Mouse (Mus musculus): ENCODE results near the gene Mterf2. TPM values are rescaled to one million over a fixed set of nuclear protein-coding genes. Genes with fewer than 3 reads are reported as not detected.

Mterf2 gene
- 13.0 and 14.3 TPM in 2 replicates for polyA plus RNA-seq (2016; fragmentation: Nextera tagmentation; extraction: Ambion mirVana)

- ATAC-seq (ENCODE audit: insufficient number of reproducible peaks, low FRiP score): peak; percentile 100
- H3K27ac ChIP-seq (ENCODE audit: poor library complexity, severe bottlenecking): no peak within 1 kb of the TSS
- peak within 1 kb of the TSS; percentile 81 for H3K4me3 ChIP-seq
These were observed at the start of gene Mterf2 for GRCm38 (mm10) chr10:85127395-85128287. TSS of gene Mterf2 (minus strand) at chr10:85128027.

DNA sequence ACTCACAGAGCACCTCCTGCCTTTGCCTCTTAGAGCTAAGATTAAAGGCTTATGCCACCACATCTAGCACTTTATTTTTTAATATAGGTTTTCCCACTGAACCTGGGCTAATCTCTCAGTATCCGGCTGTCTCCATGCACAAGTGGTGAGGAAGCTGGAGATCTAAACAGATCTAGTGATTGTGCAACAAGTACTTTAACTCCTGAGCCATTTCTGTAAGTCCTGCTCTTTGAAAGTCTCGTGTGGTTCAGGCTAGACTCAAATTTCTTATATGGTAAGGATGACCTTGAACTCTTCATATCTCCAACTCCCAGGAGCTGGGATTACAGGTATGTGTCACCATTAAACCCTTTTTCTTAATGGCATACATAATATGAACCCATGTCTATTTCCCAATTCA lies 48.8 kb upstream of the Mterf2 start:
- ATAC-seq (ENCODE audit: insufficient number of reproducible peaks, low FRiP score): no peak
- Histone ChIP-seq H3K36me3 (no peaks in the 10 kb centered on the region), H3K4me3 (no peak overlapping the region), H3K4me1 (replicated peaks) (no peaks in the 10 kb centered on the region), H3K4me2 (no peak overlapping the region), H3K27me3 (replicated peaks) (no peaks in the 10 kb centered on the region), H3K27ac (ENCODE audit: poor library complexity, severe bottlenecking) (no peak overlapping the region), H3K9ac (no peak overlapping the region), H3K9me3 (replicated peaks) (no peaks in the 10 kb centered on the region)
- WGBS: 70% methylated on average over 2 of the region's 2 CpGs

More at GRCm38 (mm10) chr10:85127395-85128287, at the start of gene Mterf2:
- Histone ChIP-seq H3K9ac (peak within 1 kb of the TSS; percentile 86), H3K4me2 (peak within 1 kb of the TSS; percentile 71), H3K9me3 (replicated peaks) (no peaks in the 10 kb centered on the region), H3K36me3 (peaks cover 3% of the 10 kb centered on the region), H3K4me1 (replicated peaks) (peaks cover 15% of the 10 kb centered on the region), H3K27me3 (replicated peaks) (no peaks in the 10 kb centered on the region)
- WGBS: 7% methylated on average over 20 of the region's 20 CpGs

GRCm38 (mm10) chr10:85165306-85165705 lies 37.5 kb upstream of the Mterf2 start:
- Histone ChIP-seq H3K27me3 (replicated peaks) (no peaks in the 10 kb centered on the region), H3K4me2 (no peak overlapping the region), H3K36me3 (no peaks in the 10 kb centered on the region), H3K9ac (no peak overlapping the region), H3K4me1 (replicated peaks) (0 out of 2 replicates have a peak, but pooled peaks cover 3% of the 10 kb centered on the region), H3K9me3 (replicated peaks) (no peaks in the 10 kb centered on the region), H3K4me3 (no peak overlapping the region), H3K27ac (ENCODE audit: poor library complexity, severe bottlenecking) (no peak overlapping the region)
- WGBS: 78% methylated on average over 5 of the region's 5 CpGs
- no peak for ATAC-seq (ENCODE audit: insufficient number of reproducible peaks, low FRiP score)

- ATAC-seq (ENCODE audit: insufficient number of reproducible peaks, low FRiP score): no peak
- Histone ChIP-seq H3K27me3 (replicated peaks) (no peaks in the 10 kb centered on the region), H3K4me1 (replicated peaks) (0 out of 2 replicates have a peak, but pooled peaks cover 3% of the 10 kb centered on the region), H3K36me3 (no peaks in the 10 kb centered on the region), H3K27ac (ENCODE audit: poor library complexity, severe bottlenecking) (no peak overlapping the region), H3K9ac (no peak overlapping the region), H3K9me3 (replicated peaks) (no peaks in the 10 kb centered on the region), H3K4me3 (no peak overlapping the region), H3K4me2 (no peak overlapping the region)
- WGBS: 93% methylated on average over 13 of the region's 13 CpGs
These were observed 37.0 kb upstream of the Mterf2 start for GRCm38 (mm10) chr10:85164791-85165190.

DNA sequence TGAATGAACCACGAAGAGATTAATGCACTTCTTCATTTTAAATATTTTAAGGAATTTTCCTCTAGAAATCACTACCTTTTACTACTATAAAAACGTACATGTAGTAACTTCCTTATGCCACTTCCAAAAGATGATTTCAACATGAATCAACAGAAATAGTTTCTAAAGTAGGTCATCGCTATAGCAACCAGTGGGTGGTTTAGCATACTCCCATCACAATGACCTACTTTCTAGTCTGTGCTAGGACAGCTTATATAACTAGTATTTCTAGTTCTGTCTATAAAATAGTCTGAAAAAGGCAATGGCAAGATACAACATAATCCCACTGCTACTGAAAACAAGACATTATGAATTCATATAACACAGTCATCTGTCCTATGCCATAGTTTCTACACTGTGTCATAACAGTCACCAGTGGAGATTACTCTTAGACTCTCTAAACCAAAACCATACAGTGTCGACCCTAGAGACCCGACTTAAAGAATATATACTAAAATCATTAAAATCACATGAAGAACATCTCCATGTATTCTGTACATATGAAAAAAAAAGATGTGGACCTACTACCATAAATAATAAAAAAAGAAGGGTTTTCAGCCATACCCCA lies 34.0 kb upstream of the Mterf2 start:
- Histone ChIP-seq H3K36me3 (no peaks in the 10 kb centered on the region), H3K9me3 (replicated peaks) (no peaks in the 10 kb centered on the region), H3K27ac (ENCODE audit: poor library complexity, severe bottlenecking) (no peak overlapping the region), H3K4me2 (no peak overlapping the region), H3K27me3 (replicated peaks) (no peaks in the 10 kb centered on the region), H3K4me1 (replicated peaks) (no peaks in the 10 kb centered on the region), H3K9ac (no peak overlapping the region), H3K4me3 (no peak overlapping the region)
- WGBS: 77% methylated on average over 5 of the region's 5 CpGs
- no peak for ATAC-seq (ENCODE audit: insufficient number of reproducible peaks, low FRiP score)

DNA sequence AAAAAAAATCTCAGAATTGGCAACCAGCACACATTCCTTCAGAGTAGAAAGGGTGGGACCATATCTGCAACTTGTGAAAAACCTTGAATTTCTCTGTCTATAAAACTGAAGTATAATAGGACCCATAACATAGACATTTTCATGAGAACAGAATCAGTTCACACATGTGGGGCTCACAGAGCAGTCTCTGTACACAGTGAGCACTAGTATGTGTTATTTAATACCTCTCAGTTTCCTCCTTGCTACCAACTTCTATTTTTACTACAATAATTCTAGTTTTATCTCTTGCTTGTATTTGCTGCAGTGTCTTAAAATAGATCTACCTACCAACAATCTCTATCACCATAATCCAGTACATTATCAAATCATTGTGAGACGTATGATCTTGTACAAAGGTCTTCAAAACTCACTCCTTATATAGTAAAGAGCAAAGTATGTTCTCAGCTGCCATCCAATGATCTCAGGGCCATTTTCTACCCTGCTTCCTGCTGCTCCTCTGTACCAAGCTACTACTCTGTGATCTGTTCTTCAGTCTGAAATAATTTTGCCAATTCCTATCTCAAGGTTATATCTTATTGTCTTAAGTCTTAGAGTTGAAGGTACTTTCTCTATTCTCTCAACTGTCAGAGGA lies 32.3 kb upstream of the Mterf2 start:
- Histone ChIP-seq H3K4me1 (replicated peaks) (no peaks in the 10 kb centered on the region), H3K27ac (ENCODE audit: poor library complexity, severe bottlenecking) (no peak overlapping the region), H3K9ac (no peak overlapping the region), H3K4me2 (no peak overlapping the region), H3K9me3 (replicated peaks) (no peaks in the 10 kb centered on the region), H3K36me3 (no peaks in the 10 kb centered on the region), H3K4me3 (no peak overlapping the region), H3K27me3 (replicated peaks) (no peaks in the 10 kb centered on the region)
- 46% methylated on average over 1 of the region's 1 CpGs for WGBS
- ATAC-seq (ENCODE audit: insufficient number of reproducible peaks, low FRiP score): no peak

DNA sequence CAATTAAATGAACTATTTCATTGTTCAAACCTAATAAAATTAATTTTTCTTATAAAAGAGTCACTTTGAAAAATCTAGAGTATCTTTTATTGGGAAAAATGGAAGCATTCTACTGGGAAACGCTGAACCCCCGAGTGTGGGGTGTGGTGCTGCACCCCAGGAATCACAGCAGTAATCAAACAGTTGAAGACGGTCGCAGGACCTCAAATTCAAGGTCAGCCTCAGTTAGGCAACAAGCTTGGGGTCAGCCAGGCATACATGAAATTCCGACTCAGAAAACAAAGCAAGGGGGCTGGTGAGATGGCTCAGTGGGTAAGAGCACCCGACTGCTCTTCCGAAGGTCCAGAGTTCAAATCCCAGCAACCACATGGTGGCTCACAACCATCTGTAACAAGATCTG lies 29.6 kb upstream of the Mterf2 start:
- H3K27me3 ChIP-seq (replicated peaks): no peaks in the 10 kb centered on the region
- no peaks in the 10 kb centered on the region for H3K9me3 ChIP-seq (replicated peaks)
- ATAC-seq (ENCODE audit: insufficient number of reproducible peaks, low FRiP score): no peak
- no peaks in the 10 kb centered on the region for H3K36me3 ChIP-seq
- no peaks in the 10 kb centered on the region for H3K4me1 ChIP-seq (replicated peaks)
- WGBS: 85% methylated on average over 7 of the region's 7 CpGs
- no peak overlapping the region for H3K4me2 ChIP-seq
- H3K27ac ChIP-seq (ENCODE audit: poor library complexity, severe bottlenecking): no peak overlapping the region
- no peak overlapping the region for H3K9ac ChIP-seq
- H3K4me3 ChIP-seq: no peak overlapping the region

DNA sequence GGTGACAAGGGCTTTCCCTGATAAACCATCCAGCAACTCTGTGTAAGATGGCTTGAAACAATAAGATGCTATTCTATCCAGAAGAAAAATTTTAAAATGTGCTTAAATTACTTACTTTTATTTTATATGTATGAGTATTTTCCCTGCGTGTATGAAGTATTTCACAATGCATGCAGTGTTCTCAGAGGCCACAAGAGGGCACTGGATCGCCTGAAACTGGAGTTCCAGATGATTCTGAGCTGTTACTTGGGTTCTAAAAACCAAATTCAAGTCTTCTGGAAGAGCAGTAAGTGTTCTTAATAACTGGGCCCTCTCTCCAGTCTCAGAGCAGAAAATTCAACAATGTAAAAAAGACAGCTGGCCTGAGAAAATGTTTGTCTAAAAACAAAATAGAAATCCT lies 26.4 kb upstream of the Mterf2 start:
- Histone ChIP-seq H3K9me3 (replicated peaks) (no peaks in the 10 kb centered on the region), H3K4me1 (replicated peaks) (no peaks in the 10 kb centered on the region), H3K4me3 (no peak overlapping the region), H3K9ac (no peak overlapping the region), H3K4me2 (no peak overlapping the region), H3K27me3 (replicated peaks) (no peaks in the 10 kb centered on the region), H3K36me3 (peaks cover 6% of the 10 kb centered on the region), H3K27ac (ENCODE audit: poor library complexity, severe bottlenecking) (no peak overlapping the region)
- 16% methylated on average over 2 of the region's 2 CpGs for WGBS
- ATAC-seq (ENCODE audit: insufficient number of reproducible peaks, low FRiP score): no peak

DNA sequence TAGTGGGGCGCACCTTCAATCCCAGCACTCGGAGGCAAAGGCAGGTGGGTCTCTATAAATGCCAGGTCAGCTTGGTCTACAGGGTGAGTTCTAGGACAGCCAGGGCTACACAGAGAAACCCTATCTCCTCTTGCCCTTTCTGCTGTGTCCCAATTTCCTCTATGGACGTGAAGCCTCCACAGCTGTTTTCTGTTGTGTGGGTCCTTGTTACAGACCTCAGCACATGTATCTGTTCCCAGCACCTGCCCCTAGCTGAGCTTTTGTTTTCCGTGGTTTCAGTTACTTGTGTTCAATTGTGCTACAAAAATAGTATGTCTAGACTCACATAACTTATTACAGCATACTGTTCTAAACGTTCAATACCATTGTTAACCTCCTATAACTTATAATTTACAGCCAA lies 21.4 kb upstream of the Mterf2 start:
- Histone ChIP-seq H3K27me3 (replicated peaks) (no peaks in the 10 kb centered on the region), H3K36me3 (peaks cover 32% of the 10 kb centered on the region), H3K4me2 (no peak overlapping the region), H3K4me1 (replicated peaks) (no peaks in the 10 kb centered on the region), H3K9ac (no peak overlapping the region), H3K4me3 (no peak overlapping the region), H3K9me3 (replicated peaks) (no peaks in the 10 kb centered on the region; the same call in 1 of the 2 replicates), H3K27ac (ENCODE audit: poor library complexity, severe bottlenecking) (no peak overlapping the region)
- WGBS: 81% methylated on average over 5 of the region's 5 CpGs
- ATAC-seq (ENCODE audit: insufficient number of reproducible peaks, low FRiP score): no peak

GRCm38 (mm10) chr10:85146282-85146681 lies 18.5 kb upstream of the Mterf2 start:
- no peak overlapping the region for H3K9ac ChIP-seq
- 86% methylated on average over 14 of the region's 14 CpGs for WGBS
- no peak overlapping the region for H3K27ac ChIP-seq (ENCODE audit: poor library complexity, severe bottlenecking)
- H3K36me3 ChIP-seq: peaks cover 47% of the 10 kb centered on the region
- no peak for ATAC-seq (ENCODE audit: insufficient number of reproducible peaks, low FRiP score)
- H3K9me3 ChIP-seq (replicated peaks): no peaks in the 10 kb centered on the region; the same call in 1 of the 2 replicates
- H3K4me1 ChIP-seq (replicated peaks): no peaks in the 10 kb centered on the region
- no peak overlapping the region for H3K4me3 ChIP-seq
- no peak overlapping the region for H3K4me2 ChIP-seq
- no peaks in the 10 kb centered on the region for H3K27me3 ChIP-seq (replicated peaks)

DNA sequence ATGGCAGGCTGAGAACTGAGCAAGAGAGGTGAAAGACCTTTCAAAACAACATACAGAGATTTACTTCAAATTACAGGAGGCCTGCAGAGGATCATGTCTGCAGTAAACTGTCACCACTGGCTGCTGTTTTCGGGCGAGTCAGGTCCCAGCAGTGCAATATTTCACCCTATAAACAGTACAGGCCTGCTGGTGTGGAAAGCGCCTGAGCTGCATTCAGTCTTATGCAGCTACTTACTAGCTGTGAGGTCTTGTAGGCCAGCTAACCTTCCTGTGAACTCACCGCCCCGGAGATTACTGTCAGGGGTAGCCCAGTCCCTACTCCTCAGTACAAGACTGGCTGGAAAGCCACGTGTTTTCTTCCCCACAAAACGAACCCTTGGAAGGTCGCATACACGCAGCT lies 13.6 kb upstream of the Mterf2 start:
- Histone ChIP-seq H3K36me3 (peaks cover 30% of the 10 kb centered on the region), H3K27me3 (replicated peaks) (no peaks in the 10 kb centered on the region), H3K27ac (ENCODE audit: poor library complexity, severe bottlenecking) (no peak overlapping the region), H3K9me3 (replicated peaks) (no peaks in the 10 kb centered on the region; the same call in 1 of the 2 replicates), H3K9ac (no peak overlapping the region), H3K4me2 (no peak overlapping the region), H3K4me3 (no peak overlapping the region), H3K4me1 (replicated peaks) (no peaks in the 10 kb centered on the region)
- no peak for ATAC-seq (ENCODE audit: insufficient number of reproducible peaks, low FRiP score)
- 61% methylated on average over 9 of the region's 9 CpGs for WGBS
